Mouse (Mus musculus) heart, embryonic 10.5 days (tissue): ENCODE measurements at regions not wholly inside any gene's neighbourhood (a gene's known extent, or its start where the extent isn't known, plus 50 kb on each side); places are given as distances from the start of the nearest gene placed in this dataset.

Experiments used
- DNase-seq: peaks from one replicate; pipeline ENCODE4 v3.0.0-alpha.2; 2017; ENCODE audit warnings: low spot score
- H3K27ac ChIP-seq: fragments of 300-500 bp; sonication (generic); 2 replicates; pipeline ENCODE4 v1.5.1; 2016; ENCODE audit warnings: mild to moderate bottlenecking
- H3K27me3 ChIP-seq: fragments of 300-500 bp; sonication (generic); 2 replicates; pipeline ENCODE4 v1.6.1; 2016; ENCODE audit warnings: mild to moderate bottlenecking; ENCODE audit not compliant: poor library complexity, insufficient read depth, severe bottlenecking
- H3K36me3 ChIP-seq: fragments of 300-500 bp; sonication (generic); 2 replicates; pipeline ENCODE4 v1.6.1; 2016; ENCODE audit warnings: mild to moderate bottlenecking, moderate library complexity
- H3K4me1 ChIP-seq: fragments of 300-500 bp; sonication (generic); 2 replicates; pipeline ENCODE4 v1.6.1; 2016; ENCODE audit warnings: mild to moderate bottlenecking
- H3K4me3 ChIP-seq: fragments of 300-500 bp; sonication (generic); 2 replicates; pipeline ENCODE4 v1.5.1; 2016; ENCODE audit warnings: mild to moderate bottlenecking, moderate library complexity
- H3K9me3 ChIP-seq: fragments of 300-500 bp; sonication (generic); 2 replicates; pipeline ENCODE4 v1.6.1; 2016; ENCODE audit warnings: mild to moderate bottlenecking, moderate library complexity
- WGBS: fragments of 180-500 bp; shearing (Covaris S2); methylation state at CpG from one replicate; pipeline ENCODE4 v1.1.7; 2016; 5-methylcytosine and 5-hydroxymethylcytosine counted together

DNA sequence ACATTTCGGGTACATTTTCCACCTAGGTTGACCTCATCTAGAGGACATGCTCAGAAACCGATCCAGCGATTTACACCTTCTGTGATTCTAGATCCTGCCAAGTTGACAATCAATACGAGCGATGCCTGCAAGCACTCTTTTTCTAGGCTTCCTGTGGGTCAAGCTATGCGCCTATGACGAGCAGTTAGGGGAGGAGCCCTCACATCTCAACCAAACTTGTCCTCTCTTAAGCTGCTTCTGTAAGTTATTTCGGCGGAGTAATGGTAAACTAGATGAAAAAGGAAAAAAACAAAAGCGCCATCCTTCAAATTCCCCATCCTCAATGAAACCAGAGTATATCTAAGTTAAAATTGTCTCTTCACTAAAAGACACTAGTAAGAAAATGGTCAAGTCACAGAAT lies 858.5 kb downstream of the Zfp704 start:
- WGBS, result 83% methylated on average over 10 of the region's 10 CpGs
- H3K4me3 ChIP-seq, result no peak overlapping the region
- no peak for DNase-seq

DNA sequence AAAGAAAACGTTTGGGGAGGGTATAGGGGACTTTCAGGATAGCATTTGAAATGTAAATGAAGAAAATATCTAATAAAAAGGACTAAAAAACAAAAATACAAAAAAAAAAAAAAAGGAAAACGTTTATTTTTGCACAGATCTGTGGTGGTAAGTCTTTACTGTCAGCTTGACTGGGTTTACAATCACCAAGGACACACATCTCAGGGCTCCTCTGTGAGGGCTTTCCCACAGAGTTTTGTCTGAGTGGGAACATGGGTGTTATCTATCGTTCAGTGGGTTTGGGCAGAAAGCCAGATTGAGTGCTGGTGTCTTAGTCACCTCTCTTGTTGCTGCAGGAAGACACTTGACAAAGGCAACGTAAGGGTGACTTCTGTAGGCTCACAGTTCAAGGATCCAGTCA lies 859.0 kb downstream of the Zfp704 start:
- Histone ChIP-seq H3K27ac (no peak overlapping the region), H3K4me3 (no peak overlapping the region)
- WGBS, result 40% methylated on average over 4 of the region's 4 CpGs

More for the DNA sequence above, 858.5 kb downstream of the Zfp704 start:
- Histone ChIP-seq H3K36me3 (no peaks in the 10 kb centered on the region), H3K9me3 (no peaks in the 10 kb centered on the region), H3K27ac (no peak overlapping the region), H3K27me3 (0 out of 2 replicates have a peak, but pooled peaks cover 8% of the 10 kb centered on the region), H3K4me1 (peaks cover 12% of the 10 kb centered on the region)

DNA sequence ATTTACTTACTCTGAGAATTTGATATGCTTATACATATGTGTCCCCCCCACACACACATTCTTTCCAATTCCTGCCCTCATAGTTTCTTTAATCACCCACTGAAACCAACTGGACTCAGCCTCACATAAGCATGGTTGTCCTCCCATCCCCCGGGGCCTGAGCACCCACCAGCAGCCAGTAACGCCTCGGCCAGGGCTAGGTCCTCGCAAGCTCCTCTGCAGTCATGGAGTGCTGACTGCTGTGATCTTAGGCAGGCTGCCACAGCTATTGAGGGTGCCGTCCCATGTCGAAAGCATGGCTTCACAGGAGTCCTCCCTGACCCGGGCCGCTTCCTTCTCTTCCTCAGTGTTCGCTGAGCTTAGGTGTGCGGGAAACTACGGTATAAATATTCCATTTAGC lies 859.7 kb downstream of the Zfp704 start:
- Histone ChIP-seq H3K27me3 (0 out of 2 replicates have a peak, but pooled peaks cover 7% of the 10 kb centered on the region), H3K9me3 (no peaks in the 10 kb centered on the region), H3K36me3 (no peaks in the 10 kb centered on the region), H3K27ac (no peak overlapping the region), H3K4me3 (no peak overlapping the region), H3K4me1 (peaks cover 15% of the 10 kb centered on the region)
- no peak for DNase-seq
- WGBS, result 70% methylated on average over 11 of the region's 11 CpGs

More for the DNA sequence above, 859.0 kb downstream of the Zfp704 start:
- H3K27me3 ChIP-seq, result 0 out of 2 replicates have a peak, but pooled peaks cover 7% of the 10 kb centered on the region
- H3K4me1 ChIP-seq, result peaks cover 12% of the 10 kb centered on the region
- H3K36me3 ChIP-seq, result no peaks in the 10 kb centered on the region
- no peak for DNase-seq
- H3K9me3 ChIP-seq, result no peaks in the 10 kb centered on the region

DNA sequence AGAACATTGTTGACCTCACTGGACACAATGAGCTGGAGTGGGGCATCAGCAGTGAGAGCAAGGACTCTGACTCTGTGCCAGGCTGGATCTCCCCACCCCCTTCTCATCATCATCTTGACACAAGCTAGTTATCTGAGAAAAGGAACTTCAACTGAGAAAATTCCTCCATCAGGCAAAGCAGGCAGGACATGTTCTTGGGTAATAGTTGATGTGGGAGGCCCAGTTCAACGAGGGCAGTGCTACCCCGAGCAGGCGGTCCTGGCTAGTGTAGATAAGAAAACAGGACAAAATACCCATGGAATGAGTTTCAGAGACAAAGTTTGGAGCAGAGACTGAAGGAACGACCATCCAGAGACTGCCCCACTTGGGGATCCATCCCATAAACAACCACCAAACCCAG lies 862.7 kb downstream of the Zfp704 start:
- H3K9me3 ChIP-seq, result no peaks in the 10 kb centered on the region
- 0 out of 2 replicates have a peak overlapping the region, but pooled peaks have one; percentile 16 for H3K27ac ChIP-seq
- no peak for DNase-seq
- no peaks in the 10 kb centered on the region for H3K36me3 ChIP-seq
- peaks cover 14% of the 10 kb centered on the region for H3K4me1 ChIP-seq
- H3K27me3 ChIP-seq, result no peaks in the 10 kb centered on the region
- H3K4me3 ChIP-seq, result no peak overlapping the region
- 68% methylated on average over 4 of the region's 4 CpGs for WGBS

DNA sequence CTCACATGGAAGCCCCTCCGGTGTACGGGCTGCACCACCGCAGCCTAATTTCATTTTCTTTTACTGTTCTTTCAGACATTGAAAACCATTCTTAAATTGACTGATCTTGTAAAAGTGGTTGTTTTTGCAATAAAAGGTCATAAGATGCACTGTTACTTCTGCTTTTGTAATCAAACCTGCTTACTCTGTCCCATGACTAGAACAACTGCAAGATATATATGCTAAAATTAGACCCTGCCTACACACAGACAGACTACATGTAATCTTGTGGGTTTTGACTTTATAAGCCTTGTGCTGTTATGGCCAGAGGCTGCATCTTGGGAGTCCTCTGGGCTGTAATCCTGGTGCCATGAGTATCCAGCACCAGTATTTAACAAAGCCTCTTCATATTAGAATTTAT lies 863.2 kb downstream of the Zfp704 start:
- no peak for DNase-seq
- H3K9me3 ChIP-seq, result no peaks in the 10 kb centered on the region
- 97% methylated on average over 3 of the region's 3 CpGs for WGBS
- H3K36me3 ChIP-seq, result no peaks in the 10 kb centered on the region
- H3K4me1 ChIP-seq, result peaks cover 14% of the 10 kb centered on the region
- no peak overlapping the region for H3K4me3 ChIP-seq
- H3K27ac ChIP-seq, result no peak overlapping the region
- H3K27me3 ChIP-seq, result no peaks in the 10 kb centered on the region

DNA sequence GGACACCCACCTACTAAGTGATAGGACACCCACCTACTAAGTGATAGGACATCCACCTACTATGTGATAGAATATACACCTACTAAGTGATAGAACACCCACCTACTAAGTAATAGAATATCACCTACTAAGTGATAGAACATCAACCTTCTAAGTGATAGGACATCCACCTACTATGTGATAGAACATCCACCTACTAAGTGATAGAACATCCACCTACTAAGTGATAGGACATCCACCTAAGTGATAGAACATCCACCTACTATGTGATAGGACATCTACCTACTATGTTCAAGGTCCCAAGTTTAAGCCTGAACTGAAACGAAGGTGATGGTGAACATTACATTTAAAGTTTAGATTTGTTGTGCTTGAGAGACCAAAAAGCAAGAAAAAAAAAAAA lies 863.8 kb downstream of the Zfp704 start:
- no peak overlapping the region for H3K27ac ChIP-seq
- H3K9me3 ChIP-seq, result no peaks in the 10 kb centered on the region
- DNase-seq, result no peak
- WGBS, result 92% methylated on average over 1 of the region's 1 CpGs
- H3K4me1 ChIP-seq, result peaks cover 14% of the 10 kb centered on the region
- no peaks in the 10 kb centered on the region for H3K27me3 ChIP-seq
- no peak overlapping the region for H3K4me3 ChIP-seq
- H3K36me3 ChIP-seq, result no peaks in the 10 kb centered on the region

DNA sequence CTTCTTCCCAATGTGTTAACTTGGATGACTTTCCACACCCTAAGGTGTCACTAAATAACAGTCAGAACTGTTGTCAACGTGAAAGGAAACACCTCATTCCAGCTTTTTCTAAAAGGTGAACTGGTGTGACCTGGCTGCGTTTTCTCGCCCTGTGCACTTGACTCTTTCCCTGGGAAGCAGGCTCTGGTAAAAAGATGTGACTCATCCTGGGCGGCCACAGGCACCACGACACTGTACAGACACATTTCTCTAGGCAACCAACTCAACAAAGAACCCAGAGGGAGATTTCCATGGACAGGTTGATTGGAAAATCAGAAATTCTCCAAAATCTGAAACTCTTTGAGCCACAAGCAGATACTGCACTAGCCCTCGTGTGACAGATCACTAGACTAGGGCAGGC lies 865.0 kb downstream of the Zfp704 start:
- WGBS, result 28% methylated on average over 6 of the region's 6 CpGs

DNA sequence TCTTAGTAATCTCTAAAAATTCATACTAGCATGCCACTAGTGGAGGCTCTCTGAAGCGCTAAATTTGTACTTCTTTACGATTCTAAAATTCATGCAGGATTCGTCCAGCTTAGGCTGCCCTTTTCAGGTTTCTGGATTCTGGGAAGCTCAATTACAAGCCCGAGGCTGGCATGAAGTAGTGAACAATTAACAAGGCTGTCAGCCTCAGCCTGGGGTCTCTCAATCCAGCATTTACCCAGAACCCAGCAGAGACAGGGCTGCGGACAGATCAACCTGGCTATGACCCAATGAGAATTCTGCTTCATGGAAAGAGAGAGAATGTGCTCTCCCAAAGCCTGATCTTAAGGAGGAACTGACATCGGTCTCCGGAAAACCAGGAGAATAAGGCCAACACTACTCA lies 866.2 kb downstream of the Zfp704 start:
- Histone ChIP-seq H3K36me3 (no peaks in the 10 kb centered on the region), H3K4me3 (no peak overlapping the region), H3K27me3 (no peaks in the 10 kb centered on the region), H3K9me3 (no peaks in the 10 kb centered on the region), H3K27ac (no peak overlapping the region), H3K4me1 (peaks cover 28% of the 10 kb centered on the region)
- 79% methylated on average over 7 of the region's 7 CpGs for WGBS
- no peak for DNase-seq

More for the DNA sequence above, 865.0 kb downstream of the Zfp704 start:
- peaks cover 17% of the 10 kb centered on the region for H3K4me1 ChIP-seq
- no peaks in the 10 kb centered on the region for H3K27me3 ChIP-seq
- H3K36me3 ChIP-seq, result no peaks in the 10 kb centered on the region
- no peaks in the 10 kb centered on the region for H3K9me3 ChIP-seq
- H3K4me3 ChIP-seq, result no peak overlapping the region
- no peak overlapping the region for H3K27ac ChIP-seq
- DNase-seq, result no peak

DNA sequence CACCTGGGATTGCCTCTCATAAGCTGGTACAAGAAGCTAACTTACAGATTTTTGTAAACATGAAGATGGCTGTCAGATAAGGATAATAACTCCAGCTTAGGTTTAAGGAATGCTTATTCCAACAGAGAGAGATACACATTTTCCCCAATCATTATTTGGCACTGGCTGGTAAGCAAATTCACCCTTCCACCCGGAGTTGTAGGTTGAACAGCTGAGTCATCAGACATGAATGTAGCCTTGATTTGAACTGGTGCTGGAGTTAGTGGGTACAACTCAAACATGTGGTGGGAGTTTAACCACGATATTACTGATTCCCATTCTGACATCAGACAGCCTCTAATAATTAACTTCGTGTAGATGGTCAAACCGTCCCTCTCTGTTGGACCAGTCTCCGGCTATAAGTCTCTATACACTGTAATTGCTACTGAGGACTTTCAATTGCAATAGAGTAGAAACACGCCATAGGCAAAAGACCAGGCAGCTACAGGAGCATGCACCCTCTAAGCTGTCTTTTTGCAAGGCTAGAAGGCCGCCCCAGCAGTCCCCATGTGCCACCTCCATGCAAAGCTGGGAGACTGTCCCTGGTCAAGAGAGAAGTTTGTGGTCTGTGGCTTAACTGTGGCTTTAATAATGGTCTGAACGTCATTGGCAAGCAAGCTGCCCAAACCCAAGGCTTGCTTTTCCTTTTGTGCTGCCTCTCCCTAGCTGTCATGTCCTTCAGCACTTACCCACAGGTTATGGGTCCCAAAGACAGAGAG lies 868.4 kb downstream of the Zfp704 start:
- no peaks in the 10 kb centered on the region for H3K27me3 ChIP-seq
- no peak overlapping the region for H3K4me3 ChIP-seq
- H3K9me3 ChIP-seq, result no peaks in the 10 kb centered on the region
- DNase-seq, result no peak
- H3K4me1 ChIP-seq, result peaks cover 39% of the 10 kb centered on the region
- H3K36me3 ChIP-seq, result no peaks in the 10 kb centered on the region
- H3K27ac ChIP-seq, result no peak overlapping the region
- WGBS, result 83% methylated on average over 8 of the region's 8 CpGs

DNA sequence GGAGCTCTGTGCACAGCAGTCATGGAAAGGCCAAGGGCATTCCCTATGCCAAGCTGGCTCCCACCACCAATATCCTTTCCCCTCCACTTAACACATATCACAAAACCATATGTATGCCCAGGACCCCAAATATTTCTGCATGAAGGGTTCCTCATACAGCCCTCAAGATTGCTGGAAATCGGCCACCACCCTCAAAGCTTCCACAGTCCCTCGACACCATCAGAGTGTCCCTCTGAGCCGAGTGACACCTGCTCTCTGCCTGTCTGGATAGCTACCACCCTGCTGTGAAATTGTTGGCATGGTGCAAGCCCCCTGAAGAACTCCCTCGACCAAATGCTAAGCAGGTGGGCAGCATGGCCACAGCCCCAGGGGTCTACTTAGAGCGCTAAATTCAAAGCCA lies 869.2 kb downstream of the Zfp704 start:
- H3K36me3 ChIP-seq, result no peaks in the 10 kb centered on the region
- peaks cover 44% of the 10 kb centered on the region for H3K4me1 ChIP-seq
- no peak for DNase-seq
- no peak overlapping the region for H3K27ac ChIP-seq
- H3K4me3 ChIP-seq, result no peak overlapping the region
- WGBS, result 65% methylated on average over 5 of the region's 5 CpGs
- H3K27me3 ChIP-seq, result no peaks in the 10 kb centered on the region
- H3K9me3 ChIP-seq, result no peaks in the 10 kb centered on the region

DNA sequence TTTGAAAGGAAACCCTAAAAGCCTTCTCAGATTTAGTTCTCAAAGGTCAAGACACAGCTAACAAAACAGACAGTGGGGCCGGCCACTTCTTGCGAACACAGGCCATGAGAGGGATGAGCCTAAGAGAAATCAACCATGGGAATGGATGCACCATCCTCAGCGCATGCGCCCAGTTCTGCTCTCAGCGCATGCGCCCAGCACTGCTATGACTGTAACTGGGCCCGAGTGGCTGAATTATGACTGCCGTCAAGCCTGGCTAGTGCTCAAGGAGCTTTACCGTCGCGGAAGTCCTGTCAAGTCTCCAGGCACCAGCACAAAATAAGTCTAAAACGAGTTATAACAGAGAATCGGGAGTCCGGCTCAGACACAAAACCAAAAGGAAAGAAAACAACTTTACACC lies 870.6 kb downstream of the Zfp704 start:
- no peaks in the 10 kb centered on the region for H3K9me3 ChIP-seq
- no peak for DNase-seq
- H3K36me3 ChIP-seq, result no peaks in the 10 kb centered on the region

DNA sequence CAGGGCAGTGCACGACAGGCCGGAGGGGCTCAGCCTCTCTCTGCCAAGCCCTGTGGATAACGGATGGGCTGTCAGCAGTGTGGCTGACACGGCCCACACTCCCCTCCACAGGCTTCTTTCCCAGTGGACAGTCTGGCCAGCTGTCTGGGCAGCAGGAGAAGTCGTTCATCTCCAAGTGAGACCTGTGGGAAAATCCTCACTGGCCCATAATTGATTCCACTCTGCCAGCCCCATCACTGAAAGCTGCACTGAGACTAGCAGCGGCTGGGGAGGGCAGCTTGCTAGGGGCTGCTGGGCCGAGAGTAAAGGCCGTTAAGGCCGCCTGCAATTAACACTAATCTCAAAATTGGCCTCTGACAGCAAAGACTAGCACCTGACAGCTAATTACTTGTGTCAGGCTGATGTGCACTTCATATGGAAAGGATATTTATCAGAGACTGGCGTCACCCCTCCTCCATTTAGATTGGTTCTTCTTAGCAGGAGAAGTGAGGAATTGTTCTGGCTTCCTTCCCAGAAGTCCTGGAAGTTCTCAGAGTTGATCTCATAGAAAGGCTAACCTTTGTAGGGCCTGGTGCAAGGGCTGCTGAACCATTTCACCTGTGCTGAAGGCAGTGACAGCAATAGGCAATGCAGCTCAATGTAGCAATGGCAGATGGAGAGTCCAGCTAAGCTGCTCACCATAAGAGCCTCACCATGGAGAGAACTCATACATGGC lies 873.5 kb downstream of the Zfp704 start:
- H3K27me3 ChIP-seq, result no peaks in the 10 kb centered on the region
- no peaks in the 10 kb centered on the region for H3K36me3 ChIP-seq
- no peak for DNase-seq
- peak overlapping the region; percentile 65 for H3K27ac ChIP-seq
- no peak overlapping the region for H3K4me3 ChIP-seq
- H3K9me3 ChIP-seq, result no peaks in the 10 kb centered on the region
- peaks cover 37% of the 10 kb centered on the region for H3K4me1 ChIP-seq
- WGBS, result 28% methylated on average over 10 of the region's 10 CpGs

More for the DNA sequence above, 870.6 kb downstream of the Zfp704 start:
- Histone ChIP-seq H3K27me3 (no peaks in the 10 kb centered on the region), H3K27ac (peak overlapping the region; percentile 16; the same call in 1 of the 2 replicates), H3K4me3 (no peak overlapping the region), H3K4me1 (peaks cover 38% of the 10 kb centered on the region)
- WGBS, result 85% methylated on average over 14 of the region's 14 CpGs

DNA sequence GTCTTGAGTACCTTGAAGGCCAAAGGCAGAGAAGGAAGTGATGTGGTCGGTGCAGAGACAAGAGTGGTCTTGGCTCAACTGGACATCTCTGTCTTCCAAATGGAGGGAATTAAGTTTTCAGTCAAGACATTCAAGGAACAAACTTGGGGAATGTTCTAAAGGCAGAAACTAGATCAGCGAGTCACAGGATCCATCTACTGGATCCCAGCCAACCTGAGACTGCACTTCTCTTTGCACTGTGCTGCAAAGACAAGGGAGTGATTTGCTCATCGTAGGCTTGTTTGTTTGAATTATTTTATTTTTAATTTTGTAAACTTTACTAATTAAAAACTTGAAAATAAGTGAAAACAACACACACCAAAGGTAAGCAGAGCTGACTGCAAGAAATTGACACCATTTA lies 875.8 kb downstream of the Zfp704 start:
- Histone ChIP-seq H3K27ac (no peak overlapping the region), H3K4me1 (peaks cover 30% of the 10 kb centered on the region), H3K36me3 (no peaks in the 10 kb centered on the region), H3K9me3 (no peaks in the 10 kb centered on the region), H3K27me3 (no peaks in the 10 kb centered on the region), H3K4me3 (no peak overlapping the region)
- WGBS, result 67% methylated on average over 3 of the region's 3 CpGs
- DNase-seq, result no peak
